Mouse (Mus musculus) layer of hippocampus, postnatal 25 days (tissue): ENCODE data around the gene Catsperg1. TPM values are rescaled to one million over a fixed set of nuclear protein-coding genes. Genes with fewer than 3 reads are reported as not detected.
"Not testable (repeated sequence)": the region's sequence is repeated elsewhere in the genome, so short reads cannot be mapped to it uniquely, and the experiment has no call there.

Source experiments
- DNase-seq, 2 experiments: peaks; one replicate each; pipeline ENCODE4 v3.0.0; 2022; ENCODE audit warnings: mixed read lengths in 2 of 2, low spot score in 1 of 2; ENCODE audit errors: extremely low spot score in 1 of 2
- total RNA-seq, 2 experiments: library from RNA; stranded (reverse); gene quantifications; 2 replicates each; pipeline ENCODE4 v1.2.3; 2021

Catsperg1 gene
- total RNA-seq, 2 experiments from 2014 or later, result 1.2 to 1.9 TPM

GRCm38 (mm10) chr7:29144006-29144405 lies 69.8 kb downstream of the Catsperg1 start:
- DNase-seq, result no peak

- no peak for DNase-seq
These were observed 72.4 kb downstream of the Catsperg1 start for GRCm38 (mm10) chr7:29141416-29141815.

GRCm38 (mm10) chr7:29139237-29139636 lies 74.6 kb downstream of the Catsperg1 start:
- not testable (repeated sequence) for DNase-seq

GRCm38 (mm10) chr7:29137429-29137828 lies 76.4 kb downstream of the Catsperg1 start:
- DNase-seq, result no peak

- DNase-seq, result no peak
These were observed 79.0 kb downstream of the Catsperg1 start, which contains the start of gene Rasgrp4 for GRCm38 (mm10) chr7:29134693-29135386. TSS of gene Rasgrp4 (plus strand) at chr7:29134851.

- DNase-seq, result no peak
These were observed 79.6 kb downstream of the Catsperg1 start for GRCm38 (mm10) chr7:29134230-29134629.

Other genes starting within 250 kb of the Catsperg1 start
- 100 to 1,000 TPM; 179 to 185 TPM for gene Eif3k, start 232.2 kb downstream of the Catsperg1 start, total RNA-seq
- gene Map4k1, start 232.0 kb downstream of the Catsperg1 start, total RNA-seq, result 1 to 10 TPM; 2.1 to 2.4 TPM
- gene Ryr1, start 88.9 kb downstream of the Catsperg1 start, total RNA-seq, result 10 to 100 TPM; 12.0 to 15.1 TPM
- under 1 TPM; 0.66 to 0.80 TPM for gene Rasgrp4, start 79.2 kb downstream of the Catsperg1 start, total RNA-seq
- gene Fam98c, start 57.8 kb downstream of the Catsperg1 start, total RNA-seq, result 10 to 100 TPM; 28.9 to 30.8 TPM
- 1 to 10 TPM in 1 of 2 experiments, under 1 TPM in 1; 0.86 to 1.2 TPM for gene Ggn, start 43.8 kb downstream of the Catsperg1 start, total RNA-seq
- 10 to 100 TPM; 38.8 to 55.5 TPM for gene Spred3, start 43.6 kb downstream of the Catsperg1 start, total RNA-seq
- gene Psmd8, start 33.3 kb downstream of the Catsperg1 start, total RNA-seq, result 100 to 1,000 TPM; 136 to 143 TPM
- gene Kcnk6, start 18.5 kb upstream of the Catsperg1 start, total RNA-seq, result 1 to 10 TPM; 2.0 to 2.3 TPM
- 10 to 100 TPM; 43.7 to 50.2 TPM for gene Yif1b, start 24.3 kb upstream of the Catsperg1 start, total RNA-seq
- gene 2200002D01Rik, start 34.4 kb upstream of the Catsperg1 start, total RNA-seq, result under 1 TPM in 1 of 2 experiments, not detected in 1; 0.37 TPM
- 10 to 100 TPM; 17.6 to 19.2 TPM for gene Spint2, start 67.9 kb upstream of the Catsperg1 start, total RNA-seq
- 10 to 100 TPM; 28.5 to 30.7 TPM for gene Ppp1r14a, start 75.3 kb upstream of the Catsperg1 start, total RNA-seq
- gene Dpf1, start 89.9 kb upstream of the Catsperg1 start, total RNA-seq, result 100 to 1,000 TPM; 100 to 111 TPM